Mouse (Mus musculus) embryonic fibroblast, embryonic 13.5 days (primary cell): ENCODE results near the gene Klrb1c. TPM values are rescaled to one million over a fixed set of nuclear protein-coding genes. Genes with fewer than 3 reads are reported as not detected.
"Not testable (repeated sequence)": the region's sequence is repeated elsewhere in the genome, so short reads cannot be mapped to it uniquely, and the experiment has no call there.

Source experiments
- H3K27ac ChIP-seq: 2 replicates; pipeline ENCODE4 v1.5.1; 2012; ENCODE audit warnings: low read length, control low read depth, inconsistent platforms; ENCODE audit not compliant: insufficient read depth
- H3K4me1 ChIP-seq: 2 replicates; pipeline ENCODE4 v1.6.1; 2011; ENCODE audit warnings: low read length; ENCODE audit not compliant: control insufficient read depth, insufficient read depth
- H3K4me3 ChIP-seq: 2 replicates; pipeline ENCODE4 v1.5.1; 2011; ENCODE audit warnings: mild to moderate bottlenecking, control low read depth, low read length; ENCODE audit not compliant: insufficient read depth
- CTCF ChIP-seq: IDR thresholded peaks from 2 replicates; pipeline ENCODE4 v1.5.1; 2011; ENCODE audit warnings: mild to moderate bottlenecking, control low read depth, low read length, moderate library complexity, borderline replicate concordance; ENCODE audit not compliant: insufficient read depth
- POLR2A ChIP-seq: IDR thresholded peaks from 2 replicates; pipeline ENCODE4 v1.6.1; 2011; ENCODE audit warnings: low read depth, mild to moderate bottlenecking, control low read depth, low read length, moderate library complexity
- polyA plus RNA-seq: library from polyadenylated mRNA; stranded (reverse); fragments of >200 nt; gene quantifications from 2 replicates; pipeline ENCODE4 v1.2.4, GENCODE M21; 2011; ENCODE audit warnings: low read depth; ENCODE audit not compliant: missing spikeins, insufficient read length

Gene Klrb1c
- polyA plus RNA-seq, 1 experiment: not detected

DNA sequence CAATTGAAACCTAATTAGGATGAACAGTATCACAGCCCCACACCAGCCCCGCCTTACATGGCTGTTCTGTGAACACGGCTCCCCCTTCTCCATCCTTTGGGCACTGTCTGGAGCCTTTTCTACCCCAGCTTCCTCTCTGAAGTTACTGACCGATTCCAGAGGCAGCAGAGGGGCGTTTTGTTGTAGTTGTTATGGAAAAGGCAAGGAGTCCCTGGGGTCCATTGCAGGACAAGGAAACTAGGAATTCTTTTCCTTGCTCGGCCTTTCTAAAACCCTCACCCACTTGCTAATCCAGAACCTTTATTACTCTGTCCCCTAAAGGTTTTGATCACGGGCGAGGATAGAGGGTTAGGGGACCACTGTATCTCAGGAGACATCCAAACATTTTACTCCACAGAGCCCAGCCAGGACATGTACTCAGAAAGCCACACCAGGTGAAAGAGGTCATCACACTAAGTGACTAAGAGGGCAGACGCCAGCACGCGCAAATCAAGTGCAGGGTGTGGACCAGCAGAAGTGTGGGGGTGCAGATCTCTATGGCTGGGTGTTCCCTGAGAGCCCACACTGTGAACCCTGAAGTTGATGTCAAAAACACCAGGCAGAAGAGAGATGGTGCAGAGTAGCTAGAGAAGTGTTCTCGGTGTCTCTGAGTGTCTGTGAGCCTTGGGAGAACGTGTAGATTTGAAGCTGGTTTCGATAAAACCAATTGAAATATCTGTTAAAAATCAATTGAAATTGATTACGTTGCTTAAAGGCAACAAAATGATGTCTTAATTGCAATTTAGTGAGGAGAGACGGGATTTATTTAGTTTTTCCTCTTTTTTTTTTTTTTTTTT is 9.1 kb upstream of the Klrb1c start:
- Histone ChIP-seq H3K4me1 (no peaks in the 10 kb centered on the region), H3K27ac (no peak overlapping the region), H3K4me3 (peak overlapping the region; percentile 41)
- no peak for TF ChIP-seq POLR2A
- TF ChIP-seq CTCF: no peak

DNA sequence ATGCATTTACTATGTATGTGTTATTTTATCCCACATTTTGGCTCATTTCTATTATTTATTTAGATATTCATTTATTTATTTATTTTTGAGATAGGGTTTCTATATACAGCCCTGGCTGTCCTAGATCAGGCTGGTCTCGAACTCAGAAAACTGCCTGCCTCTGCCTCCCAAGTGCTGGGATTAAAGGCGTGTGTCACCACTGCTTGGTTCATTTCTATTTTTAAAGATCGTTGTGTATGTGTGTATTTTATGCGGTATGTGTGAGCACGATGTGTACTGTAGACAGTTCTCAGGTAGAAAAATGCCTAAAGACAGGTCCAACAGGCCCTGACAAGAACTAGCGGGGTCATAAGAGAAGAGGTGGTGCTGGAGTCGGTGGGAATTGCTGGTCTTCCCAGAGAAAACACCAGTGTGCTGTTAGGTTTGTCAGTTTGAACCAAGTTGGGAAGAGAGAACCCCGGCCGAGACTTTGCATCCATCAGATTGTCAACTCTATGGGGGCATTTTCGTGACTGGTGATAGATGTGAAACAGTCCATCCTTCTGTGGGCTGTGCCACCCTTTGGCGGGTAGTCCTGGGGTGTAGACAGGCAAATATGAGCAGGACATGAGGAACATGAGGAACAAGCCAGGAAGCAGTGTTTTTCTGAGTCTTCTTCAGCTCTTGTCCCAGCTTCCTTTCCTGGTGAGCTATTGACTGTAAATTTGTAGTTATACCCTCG is 8.3 kb upstream of the Klrb1c start:
- TF ChIP-seq CTCF (no peak), POLR2A (no peak)
- Histone ChIP-seq H3K27ac (no peak overlapping the region), H3K4me3 (no peak overlapping the region), H3K4me1 (no peaks in the 10 kb centered on the region)

DNA sequence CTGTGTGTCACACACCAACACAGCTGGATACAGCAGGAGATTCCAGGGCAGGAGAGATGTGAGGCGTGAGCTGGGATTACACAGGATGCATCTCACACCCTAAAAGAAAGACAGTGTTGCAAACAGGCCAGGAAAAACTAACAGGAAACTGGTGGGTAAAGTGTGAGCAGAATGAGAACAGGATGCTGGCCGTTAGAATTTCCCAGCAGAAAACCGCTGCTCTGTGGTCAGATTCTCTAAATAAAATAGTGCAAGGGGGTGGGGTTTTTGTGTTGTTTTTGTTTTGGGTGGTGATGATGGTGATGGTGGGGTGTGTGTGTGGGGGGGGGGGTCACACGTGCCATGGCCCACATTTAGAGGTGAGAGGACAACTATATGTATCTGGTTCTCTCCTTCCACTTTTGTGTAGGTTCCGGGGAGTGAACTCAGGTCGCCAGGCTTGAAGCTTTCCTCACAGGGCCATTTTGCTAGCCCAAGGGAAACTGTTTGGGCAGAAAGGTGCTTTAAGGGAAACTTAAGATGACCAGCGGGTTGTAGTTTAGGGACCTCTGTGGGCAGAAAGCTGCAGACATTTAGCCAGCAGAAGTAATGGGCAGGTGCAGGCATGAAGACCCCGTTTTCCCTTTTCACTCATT is 7.4 kb upstream of the Klrb1c start:
- Histone ChIP-seq H3K27ac (no peak overlapping the region), H3K4me1 (no peaks in the 10 kb centered on the region), H3K4me3 (no peak overlapping the region)
- TF ChIP-seq POLR2A (no peak), CTCF (no peak)

DNA sequence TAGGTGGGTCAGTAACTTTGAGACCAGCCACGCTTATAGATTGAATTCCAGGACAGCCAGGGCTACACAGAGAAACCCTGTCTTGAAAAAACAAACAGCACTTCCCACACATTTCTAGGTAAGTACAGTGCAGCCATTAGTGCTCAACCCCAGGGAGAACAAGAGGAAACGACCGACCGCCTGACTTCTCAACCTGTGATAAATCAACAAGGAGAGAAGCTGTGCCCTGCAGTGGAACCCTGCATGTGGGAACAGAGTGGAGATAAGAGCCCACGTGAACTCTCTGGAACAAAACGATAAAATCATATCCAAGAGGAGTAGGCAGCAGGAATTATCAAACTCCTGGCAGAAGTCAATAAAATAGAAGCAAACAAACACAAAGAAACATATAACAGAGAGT is 4.7 kb upstream of the Klrb1c start:
- Histone ChIP-seq H3K27ac (no peak overlapping the region), H3K4me1 (no peaks in the 10 kb centered on the region), H3K4me3 (no peak overlapping the region)
- TF ChIP-seq CTCF: no peak
- TF ChIP-seq POLR2A: no peak

DNA sequence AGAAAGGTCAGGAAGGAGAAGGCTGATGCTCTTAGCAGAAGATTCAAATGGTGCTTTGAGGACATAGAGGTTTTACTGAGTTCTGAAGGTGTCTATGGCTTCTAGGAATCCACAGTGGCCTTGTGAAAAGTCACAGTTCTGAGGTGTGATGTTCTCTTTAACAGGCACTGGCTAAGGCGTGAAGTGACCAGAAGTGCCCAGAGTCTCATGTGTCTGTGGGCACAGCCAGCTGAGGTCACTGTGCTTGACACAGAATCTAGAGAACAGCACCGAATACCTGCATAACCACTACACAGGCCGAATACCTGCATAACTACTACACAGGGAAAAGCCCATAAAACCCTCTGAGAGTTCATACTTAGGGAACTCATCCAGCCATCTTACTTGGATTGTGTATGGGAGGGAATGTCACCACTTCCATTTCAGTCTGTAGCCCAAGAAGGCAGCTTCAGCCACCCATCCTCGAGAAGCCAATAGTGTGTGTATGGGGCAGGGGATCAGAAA is 1.5 kb upstream of the Klrb1c start:
- H3K27ac ChIP-seq: not testable (repeated sequence)

DNA sequence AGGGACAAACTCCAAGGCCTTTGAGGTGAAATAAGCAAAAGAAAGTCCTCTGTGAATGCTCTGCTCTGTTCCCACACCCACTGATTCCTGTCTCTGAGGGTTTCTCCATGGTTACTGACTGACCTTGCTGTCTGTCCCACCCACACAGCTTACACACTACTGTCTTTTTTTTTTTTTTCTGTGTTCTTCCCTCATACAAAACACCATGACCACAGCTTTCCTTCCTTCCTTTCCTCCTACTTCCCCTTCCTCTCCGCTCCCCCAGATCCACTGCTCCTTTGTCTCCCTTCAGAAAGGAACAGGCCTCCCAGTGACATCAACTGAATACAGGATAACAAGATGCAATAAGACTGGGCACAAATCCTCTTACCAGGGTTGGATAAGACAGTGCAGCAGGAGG is 498 bp downstream of the Klrb1c start:
- Histone ChIP-seq H3K27ac (no peak overlapping the region), H3K4me1 (no peaks in the 10 kb centered on the region), H3K4me3 (no peak overlapping the region)
- TF ChIP-seq CTCF: no peak
- TF ChIP-seq POLR2A: no peak

More for the DNA sequence above, 1.5 kb upstream of the Klrb1c start:
- H3K4me1 ChIP-seq, H3K4me3 ChIP-seq: not testable (repeated sequence)

DNA sequence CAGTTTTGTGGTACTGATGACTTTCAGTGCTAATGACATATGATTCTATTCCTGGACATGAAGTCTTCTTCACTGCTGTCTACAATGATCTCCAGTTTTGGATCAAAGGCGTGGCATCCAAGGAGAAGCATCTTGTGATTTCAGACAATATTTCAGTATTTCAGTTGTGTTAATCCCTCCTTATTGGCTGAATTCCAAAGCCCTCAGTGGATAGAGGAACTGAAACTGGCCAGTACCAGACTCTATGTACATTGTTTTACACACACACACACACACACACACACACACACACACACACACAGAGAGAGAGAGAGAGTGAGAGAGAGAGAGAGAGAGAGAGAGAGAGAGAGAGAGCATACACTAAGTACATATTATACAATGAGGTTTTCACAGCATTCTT is 2.6 kb downstream of the Klrb1c start:
- H3K4me1 ChIP-seq, H3K27ac ChIP-seq, H3K4me3 ChIP-seq: not testable (repeated sequence)

DNA sequence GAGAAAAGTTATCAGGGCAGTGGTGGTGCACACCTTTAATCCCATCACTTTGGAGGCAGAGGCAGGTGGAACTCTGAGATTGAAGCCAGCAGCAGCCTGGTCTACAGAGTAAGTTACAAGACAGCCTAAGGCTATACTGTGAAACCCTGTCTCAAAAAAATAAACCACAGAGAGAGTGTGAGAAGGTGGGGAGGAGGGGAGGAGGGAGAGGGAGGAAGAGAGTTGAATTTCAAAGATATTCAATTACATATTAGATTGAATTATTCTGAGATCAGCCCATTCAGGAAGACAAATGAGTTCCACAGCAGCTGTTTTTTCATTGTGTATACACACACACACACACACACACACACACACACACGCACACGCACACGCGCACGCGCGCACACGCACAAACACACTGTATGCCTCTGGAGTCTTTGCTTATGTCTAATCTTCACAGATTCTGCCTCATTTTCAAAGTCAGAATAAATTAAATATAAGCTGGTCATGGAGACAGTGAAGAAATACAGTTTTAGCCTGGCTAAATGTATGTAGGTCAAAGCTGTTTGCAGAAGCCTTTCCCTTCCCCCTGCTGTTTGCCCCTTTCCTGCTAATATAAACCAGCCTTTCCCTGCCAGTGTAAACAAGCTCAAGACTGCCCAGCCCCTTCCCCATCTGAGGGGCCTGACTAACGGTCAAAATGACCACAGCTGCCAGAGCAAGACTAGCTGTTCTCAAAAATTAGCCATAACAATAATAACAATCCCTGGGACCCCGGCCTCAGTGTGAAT is 19.3 kb downstream of the Klrb1c start:
- Histone ChIP-seq H3K27ac (no peak overlapping the region), H3K4me1 (no peaks in the 10 kb centered on the region), H3K4me3 (no peak overlapping the region)
- TF ChIP-seq CTCF: no peak
- no peak for TF ChIP-seq POLR2A

DNA sequence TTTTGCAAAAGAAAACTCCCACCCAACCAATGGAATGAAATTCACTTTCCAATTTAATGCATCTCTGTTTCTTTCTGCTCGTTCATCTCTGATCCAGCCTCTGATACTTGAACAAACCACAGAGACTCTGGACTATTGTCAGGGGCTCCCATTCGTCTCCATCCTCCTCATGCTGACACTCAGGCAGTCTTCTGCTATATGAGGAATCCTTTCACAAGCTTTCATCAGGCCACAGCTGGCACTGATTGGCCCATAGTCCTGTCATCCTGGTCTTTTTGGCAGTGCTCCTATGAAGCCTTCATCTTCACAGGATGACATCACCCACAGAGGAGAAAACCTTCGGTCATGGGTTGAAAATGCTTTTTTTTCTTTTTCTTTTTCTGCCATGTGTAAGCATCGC is 21.0 kb downstream of the Klrb1c start:
- TF ChIP-seq CTCF (no peak), POLR2A (no peak)
- no peak overlapping the region for H3K27ac ChIP-seq
- H3K4me1 ChIP-seq: no peaks in the 10 kb centered on the region
- H3K4me3 ChIP-seq: no peak overlapping the region
